Mouse (Mus musculus) liver, embryonic 16.5 days (tissue): Measurements from ENCODE around the gene Acat3. TPM values are rescaled to one million over a fixed set of nuclear protein-coding genes. Genes with fewer than 3 reads are reported as not detected.
"Not testable (repeated sequence)": the region's sequence is repeated elsewhere in the genome, so short reads cannot be mapped to it uniquely, and the experiment has no call there.

Experiments
- ATAC-seq: fragments of 200-750 bp; cut with Nextera tagmentation; 2 replicates; pipeline ENCODE4 v1.8.0; 2017; ENCODE audit warnings: low read depth, mild to moderate bottlenecking, moderate number of reproducible peaks, moderate library complexity
- H3K27ac ChIP-seq: fragments of 300-500 bp; sonication (generic); 2 replicates; pipeline ENCODE4 v1.5.1; 2014; ENCODE audit warnings: mild to moderate bottlenecking, low read length
- H3K27me3 ChIP-seq: fragments of 300-500 bp; sonication (generic); 2 replicates; pipeline ENCODE4 v1.6.1; 2014; ENCODE audit warnings: low read depth, low read length, mixed read lengths; ENCODE audit not compliant: control insufficient read depth, insufficient read depth
- H3K36me3 ChIP-seq: fragments of 300-500 bp; sonication (generic); 2 replicates; pipeline ENCODE4 v1.6.1; 2014; ENCODE audit warnings: mild to moderate bottlenecking; ENCODE audit not compliant: control insufficient read depth, insufficient read depth
- H3K4me1 ChIP-seq: fragments of 300-500 bp; sonication (generic); 2 replicates; pipeline ENCODE4 v1.6.1; 2014; ENCODE audit warnings: low read depth, low read length, mixed read lengths; ENCODE audit not compliant: control insufficient read depth
- H3K4me2 ChIP-seq: fragments of 300-500 bp; sonication (generic); 2 replicates; pipeline ENCODE4 v1.6.1; 2014; ENCODE audit warnings: low read depth, low read length, mixed read lengths
- H3K4me3 ChIP-seq: fragments of 300-500 bp; sonication (generic); 2 replicates; pipeline ENCODE4 v1.5.1; 2014; ENCODE audit warnings: low read depth, mild to moderate bottlenecking, low read length
- H3K9ac ChIP-seq: fragments of 300-500 bp; sonication (generic); 2 replicates; pipeline ENCODE4 v1.6.1; 2014; ENCODE audit warnings: low read depth, low read length
- H3K9me3 ChIP-seq: fragments of 300-500 bp; sonication (generic); replicated peaks from 2 replicates; pipeline ENCODE4 v1.6.1; 2016; ENCODE audit warnings: low read length; ENCODE audit not compliant: control insufficient read depth
- WGBS: fragments of 180-500 bp; shearing (Covaris S2); extraction: QIAGEN DNeasy Blood & Tissue Kit; methylation state at CpG from one replicate; pipeline ENCODE4 v1.1.7; 2014; ENCODE audit not compliant: insufficient replicate concordance; 5-methylcytosine and 5-hydroxymethylcytosine counted together
- polyA plus RNA-seq: library from polyadenylated mRNA; unstranded; fragments of >200 nt; fragmentation: Nextera tagmentation; extraction: Ambion mirVana; gene quantifications from 2 replicates; pipeline ENCODE4 v1.2.1, GENCODE M21; 2015

Acat3 gene
- polyA plus RNA-seq, 1 experiment from 2014 or later = 16.5 TPM

DNA sequence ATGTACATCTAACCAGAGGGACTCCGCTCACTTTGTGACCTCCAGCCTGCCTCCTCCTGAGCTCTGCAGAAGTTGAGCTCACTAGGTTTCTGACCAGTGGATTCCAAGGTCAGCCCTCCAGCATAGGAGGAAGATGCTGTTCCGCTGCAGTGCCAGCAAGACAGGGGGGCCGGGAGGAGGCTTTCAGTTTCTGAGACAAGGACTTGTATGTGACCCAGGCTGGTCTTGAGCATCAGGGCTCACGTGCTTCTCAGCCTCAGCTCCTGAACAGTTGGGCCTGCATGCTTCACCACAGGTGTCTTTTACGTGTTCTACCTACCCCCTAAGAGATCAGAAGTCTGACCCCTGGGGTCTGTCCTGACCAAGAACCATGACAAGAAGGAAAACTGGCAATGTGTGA lies 8.8 kb downstream of the Acat3 start:
- not testable (repeated sequence) for H3K27me3 ChIP-seq, H3K27ac ChIP-seq, H3K4me3 ChIP-seq, H3K4me2 ChIP-seq, H3K9me3 ChIP-seq, ATAC-seq, H3K36me3 ChIP-seq, H3K9ac ChIP-seq, H3K4me1 ChIP-seq
- WGBS = 68% methylated on average over 5 of the region's 5 CpGs

DNA sequence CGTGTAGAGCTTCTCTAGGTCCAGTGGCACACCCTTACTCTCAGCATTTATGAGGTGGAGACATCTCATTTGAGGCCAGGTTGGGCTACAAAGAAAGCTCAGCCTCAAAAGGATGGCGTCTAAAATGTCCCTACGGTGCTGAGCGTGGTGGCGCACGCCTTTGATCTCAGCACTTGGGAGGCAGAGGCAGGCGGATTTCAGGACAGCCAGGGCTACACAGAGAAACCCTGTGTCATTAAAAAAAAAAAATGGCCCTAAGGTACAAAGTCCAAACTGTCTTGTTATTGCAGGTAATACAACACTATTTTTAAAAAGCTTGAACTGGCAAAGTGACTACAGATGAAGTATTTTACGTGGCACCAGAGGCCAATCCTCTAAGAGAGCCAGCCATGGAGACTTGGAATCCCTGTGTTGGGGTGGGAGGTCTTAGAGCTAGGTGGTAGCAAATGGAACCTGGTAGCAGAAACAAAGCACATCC lies 14.7 kb downstream of the Acat3 start:
- Histone ChIP-seq H3K4me1 (no peaks in the 10 kb centered on the region; the same call in none of the 2 replicates), H3K4me3 (no peak overlapping the region), H3K9ac (no peak overlapping the region), H3K4me2 (no peak overlapping the region), H3K27me3 (no peaks in the 10 kb centered on the region), H3K27ac (peak overlapping the region; percentile 53), H3K9me3 (no peaks in the 10 kb centered on the region), H3K36me3 (peaks cover 45% of the 10 kb centered on the region)
- no peak for ATAC-seq
- WGBS = 82% methylated on average over 8 of the region's 8 CpGs

DNA sequence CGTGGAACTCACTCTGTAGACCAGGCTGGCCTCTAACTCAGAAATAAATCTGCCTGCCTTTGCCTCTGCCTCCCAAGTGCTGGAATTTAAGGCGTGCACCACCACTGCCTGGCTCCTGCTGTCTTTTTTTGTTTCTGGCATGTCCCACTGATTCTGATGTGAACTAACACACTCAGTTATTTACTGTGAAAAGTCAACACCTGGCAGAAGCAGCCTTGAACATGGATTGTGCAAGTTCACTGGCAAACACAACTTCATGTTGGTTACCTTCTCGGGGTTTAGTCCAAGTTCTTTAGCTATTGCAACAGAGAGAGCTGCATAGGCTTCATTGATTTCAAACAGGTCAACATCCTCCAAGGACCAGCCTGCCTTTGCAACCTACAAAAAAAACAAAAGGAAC lies 15.4 kb downstream of the Acat3 start:
- Histone ChIP-seq H3K9me3 (no peaks in the 10 kb centered on the region), H3K4me1 (no peaks in the 10 kb centered on the region; the same call in 1 of the 2 replicates), H3K27me3 (no peaks in the 10 kb centered on the region), H3K36me3 (peaks cover 52% of the 10 kb centered on the region), H3K27ac (peak overlapping the region; percentile 41; the same call in 1 of the 2 replicates), H3K9ac (no peak overlapping the region), H3K4me2 (no peak overlapping the region), H3K4me3 (no peak overlapping the region)
- peak; percentile 85 for ATAC-seq
- 66% methylated on average over 3 of the region's 3 CpGs for WGBS

DNA sequence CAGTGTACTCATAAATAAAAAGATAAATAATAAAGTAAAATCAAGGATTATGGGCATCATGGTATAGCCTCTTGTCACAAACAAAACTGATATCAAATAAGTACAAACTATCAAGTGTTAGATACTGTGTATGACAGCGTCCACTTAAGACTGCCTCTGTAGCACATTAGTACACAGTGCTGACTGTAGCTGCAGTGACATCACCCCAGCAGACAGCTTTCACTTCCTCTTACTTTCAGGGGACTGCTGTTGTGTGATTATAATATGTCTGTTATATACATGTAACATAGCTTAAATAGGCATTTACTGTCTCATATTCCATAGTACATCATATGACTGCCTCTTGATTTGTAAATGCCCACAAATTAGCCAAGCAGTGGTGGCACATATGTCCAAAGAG lies 19.3 kb downstream of the Acat3 start:
- Histone ChIP-seq H3K4me1 (peaks cover 5% of the 10 kb centered on the region), H3K27ac (no peak overlapping the region), H3K9me3 (no peaks in the 10 kb centered on the region), H3K36me3 (peaks cover 62% of the 10 kb centered on the region), H3K9ac (no peak overlapping the region), H3K27me3 (no peaks in the 10 kb centered on the region), H3K4me2 (no peak overlapping the region), H3K4me3 (no peak overlapping the region)
- ATAC-seq = no peak
- WGBS = 81% methylated on average over 1 of the region's 1 CpGs

DNA sequence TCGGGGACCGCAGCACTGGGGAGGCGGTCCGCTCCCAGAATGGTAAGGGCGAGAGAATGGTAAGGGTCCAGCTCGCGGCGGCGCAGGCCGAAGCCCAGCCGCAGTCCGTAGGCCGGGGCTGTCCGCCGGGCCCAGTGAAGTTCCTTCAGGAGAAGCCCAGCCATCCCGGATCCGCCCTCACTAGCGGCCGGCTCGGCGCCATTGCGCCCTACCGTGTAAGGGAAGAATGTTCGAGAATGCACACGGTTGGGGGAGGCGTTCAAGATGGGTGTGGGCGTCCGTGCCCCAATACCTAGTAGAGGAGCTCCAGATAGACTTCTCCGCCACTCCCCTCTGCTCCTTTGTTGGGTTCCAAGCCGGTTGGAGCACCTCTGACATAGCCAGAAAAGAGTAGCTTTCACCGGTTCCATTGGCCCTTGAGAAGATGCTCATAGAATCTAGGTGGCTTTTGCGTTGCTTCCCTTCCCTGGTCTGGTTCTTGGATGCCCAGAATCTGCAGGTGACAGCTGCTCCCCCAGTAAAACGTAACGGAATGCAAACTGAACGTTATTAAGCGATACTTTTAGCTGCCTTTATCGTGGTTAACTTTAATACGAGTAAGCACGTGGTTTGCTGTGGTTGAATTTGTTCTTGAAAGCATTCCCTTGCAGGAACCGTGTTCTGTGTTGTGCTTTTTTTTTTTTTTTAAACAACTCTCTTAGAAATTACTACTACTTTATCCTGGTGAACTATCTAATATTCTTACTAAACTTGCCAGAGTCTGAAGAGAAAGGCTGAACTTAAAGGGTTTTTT lies 23.6 kb downstream of the Acat3 start:
- Histone ChIP-seq H3K27me3 (no peaks in the 10 kb centered on the region), H3K4me1 (peaks cover 12% of the 10 kb centered on the region), H3K9me3 (no peaks in the 10 kb centered on the region), H3K36me3 (peaks cover 47% of the 10 kb centered on the region), H3K27ac (peak overlapping the region; percentile 95), H3K4me3 (peak overlapping the region; percentile 98), H3K4me2 (peak overlapping the region; percentile 84), H3K9ac (peak overlapping the region; percentile 99)
- WGBS = under 1% methylated on average over 40 of the region's 40 CpGs
- peak; percentile 61 for ATAC-seq

DNA sequence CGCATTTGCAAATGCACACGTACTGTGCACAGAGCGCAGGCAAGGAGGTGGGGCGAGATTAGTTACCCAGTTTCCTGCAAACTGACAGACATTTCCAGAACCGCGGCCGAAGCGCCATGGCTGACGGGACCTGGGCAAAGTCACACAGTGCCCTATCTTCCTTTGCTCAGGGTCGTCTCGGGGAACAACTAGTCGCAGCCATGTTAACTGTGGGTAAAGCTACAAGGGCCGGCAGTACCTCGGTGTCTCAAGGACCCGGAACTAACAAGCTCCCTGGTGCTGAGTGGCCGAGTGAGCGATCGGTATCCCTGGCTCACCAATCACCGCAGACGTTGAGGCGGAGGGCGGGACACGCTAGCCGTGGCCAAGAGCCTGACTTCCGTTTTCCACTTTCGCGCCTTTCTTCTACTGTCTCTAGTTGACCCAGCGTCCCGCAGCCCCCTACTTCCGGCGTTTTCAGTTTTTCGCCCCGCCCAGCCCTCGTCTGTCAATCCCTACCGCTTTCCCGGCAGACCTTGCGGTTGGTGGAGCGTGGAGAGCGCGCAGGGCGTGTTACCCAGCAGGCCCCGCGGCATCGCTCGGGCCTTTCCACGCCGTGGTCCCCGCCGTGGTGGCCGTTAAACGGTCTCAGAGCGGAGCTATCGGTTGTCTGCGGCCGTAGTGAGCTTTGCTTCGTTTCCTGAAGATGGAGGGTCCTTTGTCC lies 24.4 kb downstream of the Acat3 start, which contains the start of gene Mrpl18:
Mrpl18 (minus strand) TSS at position 465 of the 703 bp plus-strand sequence.
- Histone ChIP-seq H3K27me3 (no peaks in the 10 kb centered on the region), H3K9me3 (no peaks in the 10 kb centered on the region), H3K4me2 (peak within 1 kb of the TSS; percentile 84), H3K4me1 (peaks cover 12% of the 10 kb centered on the region), H3K36me3 (peaks cover 49% of the 10 kb centered on the region), H3K9ac (peak within 1 kb of the TSS; percentile 99), H3K4me3 (peak within 1 kb of the TSS; percentile 98), H3K27ac (peak within 1 kb of the TSS; percentile 95)
- peak; percentile 96 for ATAC-seq
- WGBS = under 1% methylated on average over 56 of the region's 56 CpGs

DNA sequence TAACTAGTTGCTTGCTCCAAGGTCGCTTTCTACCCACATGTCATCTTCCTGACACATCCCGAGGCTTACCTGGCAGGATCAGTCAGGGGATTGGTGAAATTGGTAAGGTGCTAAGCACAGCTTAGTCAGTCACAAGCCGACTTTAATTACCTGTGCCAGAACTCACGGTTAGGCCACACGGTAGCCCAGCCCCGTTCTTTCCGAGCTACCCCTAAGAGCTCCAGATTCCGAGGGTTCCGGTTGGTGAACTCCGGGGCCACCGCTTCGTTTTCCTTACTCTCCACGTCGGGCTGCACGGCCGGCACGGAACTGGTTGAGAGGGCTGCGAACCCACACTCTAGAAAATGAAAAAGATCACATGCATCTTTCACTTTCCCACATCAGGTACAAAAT lies 24.9 kb downstream of the Acat3 start, which contains the start of gene Tcp1:
Tcp1 (plus strand) TSS at position 214 of the 393 bp plus-strand sequence.
- H3K27me3 ChIP-seq = no peaks in the 10 kb centered on the region
- peak within 1 kb of the TSS; percentile 84 for H3K4me2 ChIP-seq
- H3K4me3 ChIP-seq = peak within 1 kb of the TSS; percentile 98
- peaks cover 48% of the 10 kb centered on the region for H3K36me3 ChIP-seq
- H3K27ac ChIP-seq = peak within 1 kb of the TSS; percentile 95
- WGBS = under 1% methylated on average over 18 of the region's 18 CpGs
- peak within 1 kb of the TSS; percentile 99 for H3K9ac ChIP-seq
- no peaks in the 10 kb centered on the region for H3K9me3 ChIP-seq
- ATAC-seq = no peak
- H3K4me1 ChIP-seq = peaks cover 12% of the 10 kb centered on the region

DNA sequence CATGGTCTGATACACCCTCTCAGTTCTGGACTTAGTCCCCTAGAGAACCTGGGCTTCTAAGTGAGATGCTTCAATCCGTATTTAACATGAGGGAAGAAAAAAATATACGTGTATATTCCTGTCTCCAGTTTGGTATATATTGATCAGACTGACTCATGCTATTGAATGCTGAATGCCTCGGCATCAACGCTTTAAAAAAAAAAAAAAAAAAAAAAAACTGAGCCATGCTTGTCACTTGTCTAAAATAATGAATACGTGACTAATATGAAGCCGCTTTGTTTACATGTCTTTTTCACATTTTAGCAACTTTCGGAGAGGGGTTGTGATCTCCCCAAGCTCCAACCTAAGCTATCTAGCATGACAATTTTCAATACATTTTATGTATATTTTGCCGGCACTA lies 30.0 kb downstream of the Acat3 start:
- H3K9me3 ChIP-seq = no peaks in the 10 kb centered on the region
- H3K4me2 ChIP-seq = no peak overlapping the region
- no peak overlapping the region for H3K27ac ChIP-seq
- ATAC-seq = no peak
- H3K4me1 ChIP-seq = peaks cover 6% of the 10 kb centered on the region
- no peak overlapping the region for H3K4me3 ChIP-seq
- no peaks in the 10 kb centered on the region for H3K27me3 ChIP-seq
- 79% methylated on average over 8 of the region's 8 CpGs for WGBS
- peaks cover 32% of the 10 kb centered on the region for H3K36me3 ChIP-seq
- no peak overlapping the region for H3K9ac ChIP-seq
